Mouse (Mus musculus): ENCODE data around the gene Slc9a3r1. TPM values are rescaled to one million over a fixed set of nuclear protein-coding genes. Genes with fewer than 3 reads are reported as not detected.

Gene Slc9a3r1
- polyA plus RNA-seq, 1 experiment from 2014 or later, result 39.6 TPM

GRCm38 (mm10) chr11:115208776-115209732, 45.9 kb downstream of the Slc9a3r1 start:
- no peaks in the 10 kb centered on the region for H3K9me3 ChIP-seq
- peaks cover 79% of the 10 kb centered on the region for H3K4me1 ChIP-seq (replicated peaks)
- H3K36me3 ChIP-seq, result peaks cover 48% of the 10 kb centered on the region
- no peak overlapping the region for H3K4me3 ChIP-seq
- peaks cover 9% of the 10 kb centered on the region for H3K27me3 ChIP-seq (ENCODE audit: insufficient read depth, poor library complexity, severe bottlenecking)
- peak overlapping the region; percentile 59 for H3K27ac ChIP-seq
- WGBS, result 77% methylated on average over 25 of the region's 25 CpGs
- no peak for DNase-seq (ENCODE audit: low spot score)

GRCm38 (mm10) chr11:115209958-115210357, 46.8 kb downstream of the Slc9a3r1 start:
- peaks cover 9% of the 10 kb centered on the region for H3K27me3 ChIP-seq (ENCODE audit: insufficient read depth, poor library complexity, severe bottlenecking)
- WGBS, result 76% methylated on average over 7 of the region's 7 CpGs
- no peak overlapping the region for H3K4me3 ChIP-seq
- peak overlapping the region; percentile 59 for H3K27ac ChIP-seq
- peaks cover 45% of the 10 kb centered on the region for H3K36me3 ChIP-seq
- H3K4me1 ChIP-seq (replicated peaks), result peaks cover 85% of the 10 kb centered on the region
- DNase-seq (ENCODE audit: low spot score), result no peak
- H3K9me3 ChIP-seq, result no peaks in the 10 kb centered on the region

- Histone ChIP-seq H3K36me3 (peaks cover 23% of the 10 kb centered on the region), H3K9me3 (no peaks in the 10 kb centered on the region), H3K27ac (peak overlapping the region; percentile 2; the same call in 1 of the 2 replicates), H3K4me1 (replicated peaks) (peaks cover 74% of the 10 kb centered on the region), H3K27me3 (ENCODE audit: insufficient read depth, poor library complexity, severe bottlenecking) (peaks cover 2% of the 10 kb centered on the region; the same call in 1 of the 2 replicates), H3K4me3 (no peak overlapping the region)
- no peak for DNase-seq (ENCODE audit: low spot score)
- WGBS, result 48% methylated on average over 13 of the region's 13 CpGs
Measured at GRCm38 (mm10) chr11:115212116-115212515, 49.0 kb downstream of the Slc9a3r1 start.

- Histone ChIP-seq H3K4me1 (replicated peaks) (peaks cover 70% of the 10 kb centered on the region), H3K4me3 (no peak overlapping the region), H3K36me3 (no peaks in the 10 kb centered on the region), H3K9me3 (no peaks in the 10 kb centered on the region), H3K27me3 (ENCODE audit: insufficient read depth, poor library complexity, severe bottlenecking) (no peaks in the 10 kb centered on the region), H3K27ac (0 out of 2 replicates have a peak overlapping the region, but pooled peaks have one; percentile 40)
- 43% methylated on average over 5 of the region's 5 CpGs for WGBS
- DNase-seq (ENCODE audit: low spot score), result no peak
Measured at GRCm38 (mm10) chr11:115215123-115215522, 52.0 kb downstream of the Slc9a3r1 start.

GRCm38 (mm10) chr11:115217439-115218410, 54.6 kb downstream of the Slc9a3r1 start:
- Histone ChIP-seq H3K4me1 (replicated peaks) (peaks cover 57% of the 10 kb centered on the region), H3K4me3 (no peak overlapping the region), H3K9me3 (no peaks in the 10 kb centered on the region), H3K36me3 (no peaks in the 10 kb centered on the region), H3K27ac (no peak overlapping the region), H3K27me3 (ENCODE audit: insufficient read depth, poor library complexity, severe bottlenecking) (0 out of 2 replicates have a peak, but pooled peaks cover 4% of the 10 kb centered on the region)
- DNase-seq (ENCODE audit: low spot score), result no peak
- 73% methylated on average over 18 of the region's 18 CpGs for WGBS

GRCm38 (mm10) chr11:115219263-115219662, 56.1 kb downstream of the Slc9a3r1 start:
- H3K9me3 ChIP-seq, result no peaks in the 10 kb centered on the region
- DNase-seq (ENCODE audit: low spot score), result no peak
- no peak overlapping the region for H3K27ac ChIP-seq
- H3K36me3 ChIP-seq, result no peaks in the 10 kb centered on the region
- H3K4me3 ChIP-seq, result no peak overlapping the region
- 76% methylated on average over 9 of the region's 9 CpGs for WGBS
- peaks cover 67% of the 10 kb centered on the region for H3K4me1 ChIP-seq (replicated peaks)
- peaks cover 15% of the 10 kb centered on the region for H3K27me3 ChIP-seq (ENCODE audit: insufficient read depth, poor library complexity, severe bottlenecking)

- peaks cover 15% of the 10 kb centered on the region for H3K27me3 ChIP-seq (ENCODE audit: insufficient read depth, poor library complexity, severe bottlenecking)
- no peak overlapping the region for H3K27ac ChIP-seq
- WGBS, result 90% methylated on average over 10 of the region's 10 CpGs
- DNase-seq (ENCODE audit: low spot score), result no peak
- H3K9me3 ChIP-seq, result no peaks in the 10 kb centered on the region
- H3K4me3 ChIP-seq, result no peak overlapping the region
- no peaks in the 10 kb centered on the region for H3K36me3 ChIP-seq
- peaks cover 68% of the 10 kb centered on the region for H3K4me1 ChIP-seq (replicated peaks)
Measured at GRCm38 (mm10) chr11:115219685-115220084, 56.5 kb downstream of the Slc9a3r1 start.

- no peaks in the 10 kb centered on the region for H3K9me3 ChIP-seq
- no peaks in the 10 kb centered on the region for H3K36me3 ChIP-seq
- peaks cover 15% of the 10 kb centered on the region for H3K27me3 ChIP-seq (ENCODE audit: insufficient read depth, poor library complexity, severe bottlenecking)
- no peak overlapping the region for H3K27ac ChIP-seq
- WGBS, result 80% methylated on average over 12 of the region's 12 CpGs
- no peak for DNase-seq (ENCODE audit: low spot score)
- H3K4me3 ChIP-seq, result no peak overlapping the region
- peaks cover 81% of the 10 kb centered on the region for H3K4me1 ChIP-seq (replicated peaks)
Measured at GRCm38 (mm10) chr11:115222077-115222476, 58.9 kb downstream of the Slc9a3r1 start.

- DNase-seq (ENCODE audit: low spot score), result no peak
- Histone ChIP-seq H3K4me3 (no peak overlapping the region), H3K36me3 (no peaks in the 10 kb centered on the region), H3K27me3 (ENCODE audit: insufficient read depth, poor library complexity, severe bottlenecking) (peaks cover 17% of the 10 kb centered on the region), H3K9me3 (no peaks in the 10 kb centered on the region), H3K27ac (0 out of 2 replicates have a peak overlapping the region, but pooled peaks have one; percentile 18), H3K4me1 (replicated peaks) (peaks cover 81% of the 10 kb centered on the region)
- 46% methylated on average over 5 of the region's 5 CpGs for WGBS
Measured at GRCm38 (mm10) chr11:115222570-115222969, 59.4 kb downstream of the Slc9a3r1 start.

GRCm38 (mm10) chr11:115223451-115223850, 60.3 kb downstream of the Slc9a3r1 start:
- no peak overlapping the region for H3K4me3 ChIP-seq
- peaks cover 25% of the 10 kb centered on the region for H3K27me3 ChIP-seq (ENCODE audit: insufficient read depth, poor library complexity, severe bottlenecking)
- DNase-seq (ENCODE audit: low spot score), result no peak
- no peaks in the 10 kb centered on the region for H3K36me3 ChIP-seq
- peaks cover 81% of the 10 kb centered on the region for H3K4me1 ChIP-seq (replicated peaks)
- no peaks in the 10 kb centered on the region for H3K9me3 ChIP-seq
- 69% methylated on average over 11 of the region's 11 CpGs for WGBS
- H3K27ac ChIP-seq, result no peak overlapping the region

- no peak overlapping the region for H3K4me3 ChIP-seq
- H3K9me3 ChIP-seq, result no peaks in the 10 kb centered on the region
- H3K27me3 ChIP-seq (ENCODE audit: insufficient read depth, poor library complexity, severe bottlenecking), result peaks cover 30% of the 10 kb centered on the region
- 72% methylated on average over 6 of the region's 6 CpGs for WGBS
- no peaks in the 10 kb centered on the region for H3K36me3 ChIP-seq
- no peak overlapping the region for H3K27ac ChIP-seq
- peaks cover 81% of the 10 kb centered on the region for H3K4me1 ChIP-seq (replicated peaks)
- DNase-seq (ENCODE audit: low spot score), result no peak
Measured at GRCm38 (mm10) chr11:115223877-115224276, 60.7 kb downstream of the Slc9a3r1 start.

- Histone ChIP-seq H3K27me3 (ENCODE audit: insufficient read depth, poor library complexity, severe bottlenecking) (peaks cover 39% of the 10 kb centered on the region), H3K36me3 (no peaks in the 10 kb centered on the region), H3K9me3 (no peaks in the 10 kb centered on the region), H3K4me3 (no peak overlapping the region), H3K4me1 (replicated peaks) (peaks cover 83% of the 10 kb centered on the region), H3K27ac (no peak overlapping the region)
- peak; percentile 78 for DNase-seq (ENCODE audit: low spot score)
- WGBS, result 39% methylated on average over 8 of the region's 8 CpGs
Measured at GRCm38 (mm10) chr11:115224889-115225288, 61.7 kb downstream of the Slc9a3r1 start.

All from hindbrain, embryonic 10.5 days (tissue).